Mouse (Mus musculus): Measurements from ENCODE around the gene Vmn1r232. TPM values are rescaled to one million over a fixed set of nuclear protein-coding genes. Genes with fewer than 3 reads are reported as not detected.

The Vmn1r232 gene
- polyA plus RNA-seq (2016; fragmentation: Nextera tagmentation; extraction: Ambion mirVana), result not detected in 2 replicates

- Histone ChIP-seq H3K4me1 (no peaks in the 10 kb centered on the region), H3K9me3 (replicated peaks) (0 out of 2 replicates have a peak, but pooled peaks cover 5% of the 10 kb centered on the region)
- WGBS, result 64% methylated on average over 1 of the region's 1 CpGs
Observed at GRCm38 (mm10) chr17:20919614-20920013, at the start of gene Vmn1r232. TSS of gene Vmn1r232 (minus strand) at chr17:20919714.

GRCm38 (mm10) chr17:20966681-20967080, 47.2 kb upstream of the Vmn1r232 start:
- Histone ChIP-seq H3K4me1 (no peaks in the 10 kb centered on the region), H3K27ac (replicated peaks) (no peak overlapping the region), H3K9me3 (replicated peaks) (no peaks in the 10 kb centered on the region), H3K36me3 (peaks cover 87% of the 10 kb centered on the region), H3K27me3 (ENCODE audit: low read depth, poor library complexity, severe bottlenecking) (no peaks in the 10 kb centered on the region), H3K4me3 (no peak overlapping the region)
- DNase-seq (ENCODE audit: low spot score), result no peak

More at GRCm38 (mm10) chr17:20919614-20920013, at the start of gene Vmn1r232:
- Histone ChIP-seq H3K27ac (replicated peaks) (no peak within 1 kb of the TSS), H3K27me3 (ENCODE audit: low read depth, poor library complexity, severe bottlenecking) (no peaks in the 10 kb centered on the region), H3K4me3 (no peak within 1 kb of the TSS), H3K36me3 (no peaks in the 10 kb centered on the region)
- DNase-seq (ENCODE audit: low spot score), result no peak

GRCm38 (mm10) chr17:20965421-20965820, 45.9 kb upstream of the Vmn1r232 start:
- 93% methylated on average over 4 of the region's 4 CpGs for WGBS
- H3K4me3 ChIP-seq, result no peak overlapping the region
- no peaks in the 10 kb centered on the region for H3K27me3 ChIP-seq (ENCODE audit: low read depth, poor library complexity, severe bottlenecking)
- H3K9me3 ChIP-seq (replicated peaks), result no peaks in the 10 kb centered on the region
- no peaks in the 10 kb centered on the region for H3K4me1 ChIP-seq
- H3K27ac ChIP-seq (replicated peaks), result no peak overlapping the region
- peaks cover 100% of the 10 kb centered on the region for H3K36me3 ChIP-seq
- DNase-seq (ENCODE audit: low spot score), result no peak

GRCm38 (mm10) chr17:20960386-20960785, 40.9 kb upstream of the Vmn1r232 start:
- no peaks in the 10 kb centered on the region for H3K9me3 ChIP-seq (replicated peaks)
- no peak for DNase-seq (ENCODE audit: low spot score)
- H3K27me3 ChIP-seq (ENCODE audit: low read depth, poor library complexity, severe bottlenecking), result no peaks in the 10 kb centered on the region
- H3K27ac ChIP-seq (replicated peaks), result no peak overlapping the region
- no peaks in the 10 kb centered on the region for H3K4me1 ChIP-seq
- H3K36me3 ChIP-seq, result peaks cover 100% of the 10 kb centered on the region
- 94% methylated on average over 5 of the region's 5 CpGs for WGBS
- no peak overlapping the region for H3K4me3 ChIP-seq

- no peak for DNase-seq (ENCODE audit: low spot score)
- Histone ChIP-seq H3K4me3 (peak overlapping the region; percentile 76), H3K4me1 (peaks cover 40% of the 10 kb centered on the region), H3K9me3 (replicated peaks) (no peaks in the 10 kb centered on the region), H3K36me3 (peaks cover 10% of the 10 kb centered on the region), H3K27me3 (ENCODE audit: low read depth, poor library complexity, severe bottlenecking) (no peaks in the 10 kb centered on the region), H3K27ac (replicated peaks) (peak overlapping the region; percentile 96)
Observed at GRCm38 (mm10) chr17:20946636-20947035, 27.1 kb upstream of the Vmn1r232 start.

- peaks cover 40% of the 10 kb centered on the region for H3K4me1 ChIP-seq
- peak overlapping the region; percentile 96 for H3K27ac ChIP-seq (replicated peaks)
- no peaks in the 10 kb centered on the region for H3K9me3 ChIP-seq (replicated peaks)
- H3K4me3 ChIP-seq, result peak overlapping the region; percentile 76
- no peaks in the 10 kb centered on the region for H3K27me3 ChIP-seq (ENCODE audit: low read depth, poor library complexity, severe bottlenecking)
- no peak for DNase-seq (ENCODE audit: low spot score)
- peaks cover 5% of the 10 kb centered on the region for H3K36me3 ChIP-seq
- WGBS, result 3% methylated on average over 13 of the region's 13 CpGs
Observed at GRCm38 (mm10) chr17:20946026-20946565, 26.6 kb upstream of the Vmn1r232 start.

- peak within 1 kb of the TSS; percentile 76 for H3K4me3 ChIP-seq
- no peaks in the 10 kb centered on the region for H3K27me3 ChIP-seq (ENCODE audit: low read depth, poor library complexity, severe bottlenecking)
- peak within 1 kb of the TSS; percentile 96 for H3K27ac ChIP-seq (replicated peaks)
- WGBS, result under 1% methylated on average over 69 of the region's 69 CpGs
- DNase-seq (ENCODE audit: low spot score), result peak; percentile 97
- H3K4me1 ChIP-seq, result peaks cover 40% of the 10 kb centered on the region
- H3K9me3 ChIP-seq (replicated peaks), result no peaks in the 10 kb centered on the region
- H3K36me3 ChIP-seq, result no peaks in the 10 kb centered on the region
Observed at GRCm38 (mm10) chr17:20944985-20945891, 25.7 kb upstream of the Vmn1r232 start, which contains the start of gene Ppp2r1a. TSS of gene Ppp2r1a (plus strand) at chr17:20945311.

GRCm38 (mm10) chr17:20944226-20944625, 24.7 kb upstream of the Vmn1r232 start:
- WGBS, result 67% methylated on average over 3 of the region's 3 CpGs
- Histone ChIP-seq H3K27me3 (ENCODE audit: low read depth, poor library complexity, severe bottlenecking) (no peaks in the 10 kb centered on the region), H3K27ac (replicated peaks) (peak overlapping the region; percentile 96), H3K36me3 (no peaks in the 10 kb centered on the region), H3K4me1 (peaks cover 36% of the 10 kb centered on the region), H3K9me3 (replicated peaks) (no peaks in the 10 kb centered on the region), H3K4me3 (peak overlapping the region; percentile 76)
- DNase-seq (ENCODE audit: low spot score), result no peak

- Histone ChIP-seq H3K4me3 (no peak within 1 kb of the TSS), H3K27ac (replicated peaks) (no peak within 1 kb of the TSS), H3K4me1 (no peaks in the 10 kb centered on the region), H3K9me3 (replicated peaks) (peaks cover 5% of the 10 kb centered on the region; the same call in 1 of the 2 replicates), H3K36me3 (no peaks in the 10 kb centered on the region), H3K27me3 (ENCODE audit: low read depth, poor library complexity, severe bottlenecking) (no peaks in the 10 kb centered on the region)
- WGBS, result 66% methylated on average over 2 of the region's 2 CpGs
- DNase-seq (ENCODE audit: low spot score), result no peak
Observed at GRCm38 (mm10) chr17:20904991-20905390, 14.5 kb downstream of the Vmn1r232 start, which contains the start of gene Vmn1r231. TSS of gene Vmn1r231 (minus strand) at chr17:20905091.

Other genes starting within 250 kb of the Vmn1r232 start
- not detected in 2 replicates for gene Vmn1r226, start 236.9 kb downstream of the Vmn1r232 start, polyA plus RNA-seq (2016; fragmentation: Nextera tagmentation; extraction: Ambion mirVana)
- gene Vmn1r227, start 189.9 kb downstream of the Vmn1r232 start, polyA plus RNA-seq (2016; fragmentation: Nextera tagmentation; extraction: Ambion mirVana), result not detected in 2 replicates
- not detected in 2 replicates for gene Vmn1r228, start 133.6 kb downstream of the Vmn1r232 start, polyA plus RNA-seq (2016; fragmentation: Nextera tagmentation; extraction: Ambion mirVana)
- gene Vmn1r229, start 108.2 kb downstream of the Vmn1r232 start, polyA plus RNA-seq (2016; fragmentation: Nextera tagmentation; extraction: Ambion mirVana), result not detected in 2 replicates
- gene Vmn1r230, start 79.3 kb downstream of the Vmn1r232 start, polyA plus RNA-seq (2016; fragmentation: Nextera tagmentation; extraction: Ambion mirVana), result not detected in 2 replicates
- not detected in 2 replicates for gene Vmn1r231, start 14.6 kb downstream of the Vmn1r232 start, polyA plus RNA-seq (2016; fragmentation: Nextera tagmentation; extraction: Ambion mirVana)
- gene Ppp2r1a, start 25.6 kb upstream of the Vmn1r232 start, polyA plus RNA-seq (2016; fragmentation: Nextera tagmentation; extraction: Ambion mirVana), result 509 and 575 TPM in 2 replicates
- gene Vmn1r233, start 76.8 kb upstream of the Vmn1r232 start, polyA plus RNA-seq (2016; fragmentation: Nextera tagmentation; extraction: Ambion mirVana), result not detected in 2 replicates
- 15.4 and 17.9 TPM in 2 replicates for gene Zfp160, start 89.2 kb upstream of the Vmn1r232 start, polyA plus RNA-seq (2016; fragmentation: Nextera tagmentation; extraction: Ambion mirVana)